Mouse (Mus musculus) kidney, embryonic 14.5 days (tissue): ENCODE results near the gene Foxp1. TPM values are rescaled to one million over a fixed set of nuclear protein-coding genes. Genes with fewer than 3 reads are reported as not detected.

Experiments used
- microRNA-seq: library from miRNA; unstranded; fragments of <30 nt; microRNA quantifications from one replicate; pipeline ENCODE4, GENCODE M21; 2016
- polyA plus RNA-seq: library from polyadenylated mRNA; unstranded; fragments of >200 nt; fragmentation: Nextera tagmentation; extraction: Ambion mirVana; gene quantifications from 2 replicates; pipeline ENCODE4 v1.2.1, GENCODE M21; 2014

The Foxp1 gene
- polyA plus RNA-seq, 1 experiment from 2014 or later = 67.4 TPM

Small RNAs within 50 kb of the gene (microRNA-seq; reads per million reads assigned to microRNA genes)
- gene Gm22328 = not detected
- gene Gm49348 = not detected

Other genes starting within 250 kb of the Foxp1 start
- gene Eif4e3, start 144.1 kb upstream of the Foxp1 start, polyA plus RNA-seq = 19.5 TPM in 2 replicates
- gene Gm20696, start 144.1 kb upstream of the Foxp1 start, polyA plus RNA-seq = 4.9 and 7.5 TPM in 2 replicates
- 3.4 and 5.0 TPM in 2 replicates for gene Gpr27, start 170.0 kb upstream of the Foxp1 start, polyA plus RNA-seq
- not detected in 2 replicates for gene Prok2, start 203.7 kb upstream of the Foxp1 start, polyA plus RNA-seq